Mouse (Mus musculus) myocyte (in vitro differentiated cells): ENCODE results near the gene Hspb7. TPM values are rescaled to one million over a fixed set of nuclear protein-coding genes. Genes with fewer than 3 reads are reported as not detected.

Source experiments
- H3K27me3 ChIP-seq: one replicate; pipeline ENCODE4 v1.6.1; 2011; ENCODE audit not compliant: control insufficient read depth, insufficient read depth, insufficient read length
- H3K36me3 ChIP-seq: one replicate; pipeline ENCODE4 v1.6.1; 2011; ENCODE audit not compliant: control insufficient read depth, insufficient read depth
- H3K4me2 ChIP-seq: one replicate; pipeline ENCODE4 v1.6.1; 2011; ENCODE audit warnings: low read depth, control low read depth
- H3K4me3 ChIP-seq: one replicate; pipeline ENCODE4 v1.5.1; 2011; ENCODE audit warnings: mild to moderate bottlenecking, control low read depth, moderate library complexity
- H3K79me2 ChIP-seq: one replicate; pipeline ENCODE4 v1.6.1; 2011; ENCODE audit not compliant: control insufficient read depth, insufficient read depth
- H3ac ChIP-seq: one replicate; pipeline ENCODE4 v1.6.1; 2011; ENCODE audit not compliant: control insufficient read depth, insufficient read length
- CEBPB ChIP-seq: IDR thresholded peaks from 2 replicates; pipeline ENCODE4 v1.6.1; 2011; ENCODE audit warnings: mild to moderate bottlenecking, moderate library complexity; ENCODE audit not compliant: poor library complexity, insufficient read depth, severe bottlenecking
- E2F4 ChIP-seq: IDR thresholded peaks from one replicate; pipeline ENCODE4 v1.6.1; 2011; ENCODE audit warnings: mild to moderate bottlenecking, control low read depth, moderate library complexity; ENCODE audit not compliant: insufficient read depth
- MAX ChIP-seq: IDR thresholded peaks from one replicate; pipeline ENCODE4 v1.6.1; 2011; ENCODE audit warnings: low read depth, mild to moderate bottlenecking, control low read depth
- MYOD1 ChIP-seq, 3 experiments: IDR thresholded peaks; one replicate each; pipeline ENCODE4 v1.6.1; 2011; ENCODE audit warnings: control low read depth in 2 of 3, low read depth in 2 of 3, mild to moderate bottlenecking in 2 of 3, moderate library complexity in 1 of 3; ENCODE audit not compliant: insufficient read length in 2 of 3, control insufficient read depth in 1 of 3
- MYOG ChIP-seq, 3 experiments: IDR thresholded peaks; one replicate each; pipeline ENCODE4 v1.6.1; 2011; ENCODE audit warnings: control low read depth in 2 of 3, low read depth in 2 of 3, mild to moderate bottlenecking in 2 of 3; ENCODE audit not compliant: insufficient read length in 2 of 3, control insufficient read depth in 1 of 3, insufficient read depth in 1 of 3
- POLR2A ChIP-seq: IDR thresholded peaks from one replicate; pipeline ENCODE4 v1.6.1; 2011; ENCODE audit warnings: low read depth, mild to moderate bottlenecking, control low read depth, moderate library complexity; ENCODE audit not compliant: insufficient read length
- POLR2AphosphoS2 ChIP-seq: IDR thresholded peaks from one replicate; pipeline ENCODE4 v1.6.1; 2011; ENCODE audit warnings: low read depth, control low read depth; ENCODE audit not compliant: insufficient read length
- REST ChIP-seq: IDR thresholded peaks from one replicate; pipeline ENCODE4 v1.6.1; 2011; ENCODE audit warnings: mild to moderate bottlenecking, control low read depth, moderate library complexity; ENCODE audit not compliant: insufficient read depth, insufficient read length
- SRF ChIP-seq: IDR thresholded peaks from one replicate; pipeline ENCODE4 v1.6.1; 2011; ENCODE audit warnings: low read depth; ENCODE audit not compliant: control insufficient read depth, insufficient read length
- TCF12 ChIP-seq: IDR thresholded peaks from one replicate; pipeline ENCODE4 v1.6.1; 2011; ENCODE audit warnings: mild to moderate bottlenecking, control low read depth; ENCODE audit not compliant: poor library complexity, insufficient read depth, severe bottlenecking
- TCF3 ChIP-seq: IDR thresholded peaks from one replicate; pipeline ENCODE4 v1.6.1; 2011; ENCODE audit warnings: low read depth, control low read depth; ENCODE audit not compliant: insufficient read length
- USF1 ChIP-seq: IDR thresholded peaks from one replicate; pipeline ENCODE4 v1.6.1; 2011; ENCODE audit warnings: low read depth, mild to moderate bottlenecking, control low read depth, moderate library complexity
- polyA plus RNA-seq: library from polyadenylated mRNA; unstranded; fragments of >200 nt; fragmentation: generic; extraction: Trizol; gene quantifications from one replicate; pipeline ENCODE4 v1.2.1, GENCODE M21; 2012; ENCODE audit warnings: missing spikeins

Hspb7 gene
- polyA plus RNA-seq, 1 experiment, result 31.1 TPM

GRCm38 (mm10) chr4:141444451-141445327 is 24.1 kb downstream of the Hspb7 start, which contains the start of gene Zbtb17:
Gene Zbtb17 (plus strand): TSS chr4:141444654.
- Histone ChIP-seq H3K27me3 (no peaks in the 10 kb centered on the region), H3K79me2 (peaks cover 30% of the 10 kb centered on the region), H3K4me3 (peak within 1 kb of the TSS; percentile 34), H3K36me3 (peaks cover 7% of the 10 kb centered on the region), H3K4me2 (peak within 1 kb of the TSS; percentile 96), H3ac (peak within 1 kb of the TSS; percentile 79)
- TF ChIP-seq REST, result no peak
- no peak for TF ChIP-seq CEBPB
- TF ChIP-seq USF1, result no peak
- peak; percentile 73 for TF ChIP-seq SRF
- TF ChIP-seq TCF3, result no peak
- no peak for TF ChIP-seq E2F4
- TF ChIP-seq MYOD1 (IDR thresholded peaks at IDR 0.05; ENCODE audit: control insufficient read depth in 1 of 3, insufficient read length in 2 of 3, low read depth in 2 of 3), result no peak
- TF ChIP-seq MAX, result no peak
- TF ChIP-seq MYOG (IDR thresholded peaks at IDR 0.05; ENCODE audit: control insufficient read depth in 1 of 3, insufficient read depth in 1 of 3, insufficient read length in 2 of 3, low read depth in 2 of 3), result peak in 1 of 3 experiments; percentile 13
- peak; percentile 60 for TF ChIP-seq POLR2AphosphoS2
- no peak for TF ChIP-seq TCF12
- peak; percentile 74 for TF ChIP-seq POLR2A

GRCm38 (mm10) chr4:141445328-141445720 is 24.7 kb downstream of the Hspb7 start:
- Histone ChIP-seq H3K4me2 (peak overlapping the region; percentile 96), H3K4me3 (peak overlapping the region; percentile 34)
- TF ChIP-seq POLR2AphosphoS2 (no peak), E2F4 (no peak)

GRCm38 (mm10) chr4:141446211-141446610 is 25.6 kb downstream of the Hspb7 start:
- TF ChIP-seq POLR2AphosphoS2 (no peak), REST (no peak), USF1 (no peak), TCF3 (no peak), SRF (no peak), MAX (no peak), CEBPB (no peak), E2F4 (no peak), MYOD1 (IDR thresholded peaks at IDR 0.05; ENCODE audit: control insufficient read depth in 1 of 3, insufficient read length in 2 of 3, low read depth in 2 of 3) (no peak), POLR2A (no peak), TCF12 (no peak), MYOG (IDR thresholded peaks at IDR 0.05; ENCODE audit: control insufficient read depth in 1 of 3, insufficient read depth in 1 of 3, insufficient read length in 2 of 3, low read depth in 2 of 3) (no peak)
- H3K27me3 ChIP-seq, result no peaks in the 10 kb centered on the region
- peak overlapping the region; percentile 34 for H3K4me3 ChIP-seq
- peak overlapping the region; percentile 96 for H3K4me2 ChIP-seq
- peaks cover 7% of the 10 kb centered on the region for H3K36me3 ChIP-seq
- peaks cover 33% of the 10 kb centered on the region for H3K79me2 ChIP-seq
- H3ac ChIP-seq, result no peak overlapping the region

More at GRCm38 (mm10) chr4:141445328-141445720, 24.7 kb downstream of the Hspb7 start:
- peaks cover 30% of the 10 kb centered on the region for H3K79me2 ChIP-seq
- H3K36me3 ChIP-seq, result peaks cover 7% of the 10 kb centered on the region
- H3K27me3 ChIP-seq, result no peaks in the 10 kb centered on the region
- H3ac ChIP-seq, result peak overlapping the region; percentile 79

GRCm38 (mm10) chr4:141451251-141451650 is 30.7 kb downstream of the Hspb7 start:
- Histone ChIP-seq H3K4me2 (no peak overlapping the region), H3K4me3 (no peak overlapping the region), H3K36me3 (peaks cover 15% of the 10 kb centered on the region), H3K27me3 (no peaks in the 10 kb centered on the region), H3K79me2 (peaks cover 52% of the 10 kb centered on the region), H3ac (no peak overlapping the region)
- no peak for TF ChIP-seq CEBPB
- no peak for TF ChIP-seq E2F4
- TF ChIP-seq MYOG (IDR thresholded peaks at IDR 0.05; ENCODE audit: control insufficient read depth in 1 of 3, insufficient read depth in 1 of 3, insufficient read length in 2 of 3, low read depth in 2 of 3), result no peak
- TF ChIP-seq MAX, result no peak
- no peak for TF ChIP-seq POLR2A

GRCm38 (mm10) chr4:141451916-141452450 is 31.4 kb downstream of the Hspb7 start:
- Histone ChIP-seq H3ac (no peak overlapping the region), H3K4me2 (no peak overlapping the region), H3K79me2 (peaks cover 50% of the 10 kb centered on the region), H3K27me3 (no peaks in the 10 kb centered on the region), H3K36me3 (peaks cover 15% of the 10 kb centered on the region), H3K4me3 (no peak overlapping the region)
- TF ChIP-seq POLR2A (no peak), TCF3 (no peak), MYOD1 (IDR thresholded peaks at IDR 0.05; ENCODE audit: control insufficient read depth in 1 of 3, insufficient read length in 2 of 3, low read depth in 2 of 3) (no peak), TCF12 (no peak), SRF (no peak), E2F4 (no peak)
